Mouse (Mus musculus) bone marrow macrophage, adult 2 months (primary cell): ENCODE measurements around the gene Pttg1ip.

ENCODE experiments used
- CTCF ChIP-seq: IDR thresholded peaks from 2 replicates; pipeline ENCODE4 v1.5.1; 2012; ENCODE audit warnings: low read depth, mild to moderate bottlenecking, low read length, moderate library complexity
- POLR2A ChIP-seq: IDR thresholded peaks from 2 replicates; pipeline ENCODE4 v1.6.1; 2012; ENCODE audit warnings: mild to moderate bottlenecking, low read depth, low read length, borderline replicate concordance

- TF ChIP-seq CTCF (no peak), POLR2A (no peak)
These were observed 25.9 kb downstream of the Pttg1ip start for GRCm38 (mm10) chr10:77607441-77607840.
